In the genomic region with DNA sequence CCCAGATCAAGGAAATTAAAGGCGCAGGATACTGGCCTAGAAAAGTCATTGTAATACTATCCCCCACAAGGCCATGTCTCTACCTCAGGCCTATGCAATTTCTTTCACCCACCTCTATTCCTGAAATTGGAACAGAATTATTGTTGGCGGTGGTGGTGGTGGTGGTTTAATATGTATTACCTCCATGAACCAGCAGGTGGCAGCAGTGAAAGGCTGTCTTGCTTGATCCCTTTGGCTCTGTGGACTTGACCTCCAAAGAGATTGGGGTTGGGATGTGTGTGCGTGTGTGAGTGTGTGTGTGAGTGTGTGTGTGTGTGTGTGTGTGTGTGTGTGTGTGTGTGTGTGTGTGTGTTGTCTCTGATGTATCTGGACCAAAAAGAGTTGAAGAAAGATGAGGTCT, we compare ENCODE assay signal across 8 mouse cellular contexts. TPM values are rescaled to one million over a fixed set of nuclear protein-coding genes. Genes with fewer than 3 reads are reported as not detected.
DNase-seq lines count a peak whose midpoint lies in the region; ATAC-seq lines count a peak whose summit lies in the region.
"Had no signal": no experiment of that assay in that cellular context is flagged by ENCODE, and none has a peak within 500 bp of the region (broad histone marks: within the 10 kb centered on the region; RNA-seq: fewer than 3 reads in every experiment).

No protein-coding gene starts in this region.

- H3K36me3 ChIP-seq in limb, embryonic 11.5 days (ENCODE audit: control insufficient read depth, insufficient read depth, low read length): no peaks in the 10 kb centered on the region
- H3K36me3 ChIP-seq: heart, embryonic 15.5 days had no signal

- ATAC-seq in common myeloid progenitor, adult 5-6 weeks (replicated peaks; ENCODE audit: low read depth, poor library complexity, severe bottlenecking): peak; percentile 61
- no peak for ATAC-seq in limb, embryonic 11.5 days (ENCODE audit: insufficient number of reproducible peaks, low FRiP score, low TSS enrichment, low read depth)

- no peaks in the 10 kb centered on the region for H3K9me3 ChIP-seq in limb, embryonic 11.5 days (ENCODE audit: control insufficient read depth, low read length)
- H3K9me3 ChIP-seq: heart, embryonic 15.5 days had no signal

- H3K27ac ChIP-seq in limb, embryonic 11.5 days (replicated peaks; ENCODE audit: low read depth, low read length): no peak overlapping the region
- H3K27ac ChIP-seq: heart, embryonic 15.5 days had no signal

- intact Hi-C loops in heart, postnatal 14 days (cut with DNase I): loop anchor here (1.0 to 2.0 kb wide), 2 partner anchors 96 to 148 kb away; no protein-coding TSS in a partner anchor

- WGBS in limb, embryonic 11.5 days: 9% methylated on average over 3 of the region's 3 CpGs

- no peaks in the 10 kb centered on the region for H3K27me3 ChIP-seq in limb, embryonic 11.5 days (ENCODE audit: control insufficient read depth, insufficient read depth, low read length)
- H3K27me3 ChIP-seq: heart, embryonic 15.5 days had no signal

- no peak overlapping the region for H3K4me3 ChIP-seq in limb, embryonic 11.5 days (ENCODE audit: low read depth, low read length)
- H3K4me3 ChIP-seq: heart, embryonic 15.5 days had no signal

- H3K4me2 ChIP-seq in limb, embryonic 11.5 days (ENCODE audit: low read depth, severe bottlenecking): no peak overlapping the region
- H3K4me2 ChIP-seq: heart, embryonic 15.5 days had no signal

- 0 out of 2 replicates have a peak, but pooled peaks cover 3% of the 10 kb centered on the region for H3K4me1 ChIP-seq in limb, embryonic 11.5 days (ENCODE audit: control insufficient read depth, insufficient read depth, low read length)

- peak; percentile 65 to 71 for DNase-seq in right cerebral cortex, adult 2 months (ENCODE audit: low spot score in 2 of 2)
- no peak for DNase-seq in right cerebral cortex, postnatal 14 days
- DNase-seq in adrenal gland, adult 18-20 months (ENCODE audit: low spot score in 2 of 2): peak; percentile 47 to 55
- peak; percentile 47 to 77 for DNase-seq in heart, postnatal 14 days
- DNase-seq in limb, embryonic 11.5 days (ENCODE audit: low spot score): peak; percentile 78
- DNase-seq in retina, postnatal 1 day: peak; percentile 81

- no peak overlapping the region for H3K9ac ChIP-seq in limb, embryonic 11.5 days (ENCODE audit: low read length)
- H3K9ac ChIP-seq: heart, embryonic 15.5 days had no signal

RNA-seq across cellular contexts. Expression of gene 6430571L13Rik, which starts 26.2 kb away (rescaled TPM):
- 1 to 10 TPM in 1 of 2 experiments, under 1 TPM in 1; 0.30 to 1.3 TPM for total RNA-seq in adrenal gland, adult 18-20 months (2021)
- total RNA-seq in common myeloid progenitor, adult 5-6 weeks (2017): 0.23 and 0.44 TPM in 2 replicates
- total RNA-seq in heart, postnatal 14 days (2021): 1 to 10 TPM; 7.0 to 7.4 TPM
- 0.60 and 0.73 TPM in 2 replicates for polyA plus RNA-seq in limb, embryonic 11.5 days (2014; fragmentation: Nextera tagmentation; extraction: Ambion mirVana)

RNA-seq across cellular contexts. Expression of gene Hemk1, which starts 28.5 kb away (rescaled TPM):
- total RNA-seq in adrenal gland, adult 18-20 months (2021): 10 to 100 TPM; 12.9 to 17.4 TPM
- 8.1 and 16.1 TPM in 2 replicates for total RNA-seq in common myeloid progenitor, adult 5-6 weeks (2017)
- total RNA-seq in heart, postnatal 14 days (2021): 10 to 100 TPM; 19.7 to 21.2 TPM
- polyA plus RNA-seq in limb, embryonic 11.5 days (2014; fragmentation: Nextera tagmentation; extraction: Ambion mirVana): 10.0 and 10.1 TPM in 2 replicates

RNA-seq across cellular contexts. Expression of gene Cacna2d2, which starts 32.8 kb away (rescaled TPM):
- total RNA-seq in adrenal gland, adult 18-20 months (2021): 1 to 10 TPM; 5.8 to 6.9 TPM
- total RNA-seq in common myeloid progenitor, adult 5-6 weeks (2017): 0.19 and 0.37 TPM in 2 replicates
- 10 to 100 TPM in 1 of 2 experiments, 1 to 10 TPM in 1; 5.0 to 10.5 TPM for total RNA-seq in heart, postnatal 14 days (2021)
- 0.12 and 0.26 TPM in 2 replicates for polyA plus RNA-seq in limb, embryonic 11.5 days (2014; fragmentation: Nextera tagmentation; extraction: Ambion mirVana)
